Mouse (Mus musculus): ENCODE measurements around the gene Rbl2. TPM values are rescaled to one million over a fixed set of nuclear protein-coding genes. Genes with fewer than 3 reads are reported as not detected.

Rbl2 gene
- total and polyA plus RNA-seq, 3 experiments = 2.9 to 8.4 TPM; not detected in 1

GRCm38 (mm10) chr8:91070275-91070859 lies 510 bp downstream of the Rbl2 start:
- Histone ChIP-seq H3K27me3 (ENCODE audit: control insufficient read depth in 1 of 2, insufficient read depth in 2 of 2, low read length in 2 of 2) (no peaks in the 10 kb centered on the region), H3K4me3 (ENCODE audit: control insufficient read depth in 1 of 2, insufficient read depth in 1 of 2, low read depth in 2 of 2, low read length in 2 of 2) (peak overlapping the region; percentile 90 to 91), H3K9me3 (replicated peaks; ENCODE audit: insufficient read depth, low read length) (no peaks in the 10 kb centered on the region), H3K4me1 (ENCODE audit: control insufficient read depth in 1 of 2, insufficient read depth in 2 of 2, low read length in 2 of 2) (peaks cover 0 to 5% of the 10 kb centered on the region in 2 experiments; a peak in 2 of 4 replicates), H3K36me3 (ENCODE audit: control insufficient read depth in 1 of 2, insufficient read depth in 2 of 2, low read length in 2 of 2) (peaks cover 0 to 6% of the 10 kb centered on the region in 2 experiments; a peak in 1 of 4 replicates), H3K27ac (ENCODE audit: control insufficient read depth, low read depth, low read length) (peak overlapping the region; percentile 47), H3K9ac (ENCODE audit: control insufficient read depth, low read depth, low read length, poor library complexity, severe bottlenecking) (peak overlapping the region; percentile 89), H3K79me2 (ENCODE audit: control insufficient read depth, insufficient read depth, low read length, poor library complexity) (peaks cover 6% of the 10 kb centered on the region)
- TF ChIP-seq ZC3H11A (IDR thresholded peaks at IDR 0.05; ENCODE audit: low read depth, low read length) (no peak), CHD1 (IDR thresholded peaks at IDR 0.05; ENCODE audit: low read depth, low read length) (no peak), CHD2 (IDR thresholded peaks at IDR 0.05; ENCODE audit: low read length) (peak; percentile 21; the same call in 1 of the 2 replicates), ELF1 (IDR thresholded peaks at IDR 0.05; ENCODE audit: low read depth, low read length) (peak; percentile 96), RAD21 (IDR thresholded peaks at IDR 0.05; ENCODE audit: low read depth, low read length) (no peak), POLR2A (IDR thresholded peaks at IDR 0.05; ENCODE audit: control insufficient read depth in 1 of 2, insufficient read depth in 1 of 2, low read depth in 1 of 2, low read length in 2 of 2, poor library complexity in 1 of 2) (peak in 1 of 2 experiments; percentile 26; a peak in 1 of 4 replicates), ZMIZ1 (IDR thresholded peaks at IDR 0.05; ENCODE audit: low read depth, low read length) (no peak), MYC (IDR thresholded peaks at IDR 0.05; ENCODE audit: low read depth, low read length) (peak; percentile 68; the same call in 1 of the 2 replicates), KAT2A (conservative IDR thresholded peaks at IDR 0.05; ENCODE audit: low read depth, low read length) (0 out of 2 replicates have a peak, but pooled peaks have one; percentile 23), GATA1 (IDR thresholded peaks at IDR 0.05; ENCODE audit: low read depth, low read length) (0 out of 2 replicates have a peak, but pooled peaks have one; percentile 13), MXI1 (IDR thresholded peaks at IDR 0.05; ENCODE audit: low read depth, low read length) (peak; percentile 68), MEF2A (IDR thresholded peaks at IDR 0.05; ENCODE audit: extremely low read depth, insufficient replicate concordance, low read depth, low read length, poor library complexity, severe bottlenecking) (no peak), SIN3A (IDR thresholded peaks at IDR 0.05; ENCODE audit: low read length) (peak; percentile 98), SMC3 (IDR thresholded peaks at IDR 0.05; ENCODE audit: low read depth, low read length) (no peak), TCF12 (IDR thresholded peaks at IDR 0.05; ENCODE audit: low read depth, low read length) (no peak), TBP (IDR thresholded peaks at IDR 0.05; ENCODE audit: low read depth, low read length) (peak; percentile 59), HCFC1 (IDR thresholded peaks at IDR 0.05; ENCODE audit: low read depth, low read length) (peak; percentile 77), MAX (IDR thresholded peaks at IDR 0.05; ENCODE audit: low read length) (peak; percentile 63; the same call in 1 of the 2 replicates), POLR2AphosphoS2 (IDR thresholded peaks at IDR 0.05; ENCODE audit: low read length) (no peak), NELFE (IDR thresholded peaks at IDR 0.05; ENCODE audit: low read depth, low read length) (peak; percentile 38; the same call in 1 of the 2 replicates), CTCF (IDR thresholded peaks at IDR 0.05 in 2 of 3, conservative IDR thresholded peaks at IDR 0.05 in 1 of 3; ENCODE audit: control insufficient read depth in 1 of 3, insufficient read depth in 1 of 3, low read depth in 2 of 3, low read length in 3 of 3, poor library complexity in 1 of 3, severe bottlenecking in 1 of 3) (no peak), JUND (IDR thresholded peaks at IDR 0.05; ENCODE audit: low read depth, low read length) (no peak), MAZ (IDR thresholded peaks at IDR 0.05; ENCODE audit: low read depth, low read length) (no peak; the same call in 1 of the 2 replicates)
- DNase-seq (ENCODE audit: low read depth, low spot score) = peak; percentile 95
